Mouse (Mus musculus) liver, embryonic 14.5 days (tissue): ENCODE results near the gene Stk26. TPM values are rescaled to one million over a fixed set of nuclear protein-coding genes. Genes with fewer than 3 reads are reported as not detected.

Experiments
- ATAC-seq: fragments of 200-750 bp; cut with Nextera tagmentation; 2 replicates; pipeline ENCODE4 v1.8.0; 2017; ENCODE audit warnings: moderate number of reproducible peaks, mild to moderate bottlenecking, moderate library complexity; ENCODE audit not compliant: insufficient read depth
- DNase-seq, 3 experiments: peaks; one replicate each; pipeline ENCODE4 v3.0.0-alpha.2; 2012 to 2013; ENCODE audit warnings: low read depth in 3 of 3, low spot score in 3 of 3
- H3K27ac ChIP-seq: fragments of 300-500 bp; sonication (generic); 2 replicates; pipeline ENCODE4 v1.5.1; 2014; ENCODE audit warnings: moderate library complexity, mild to moderate bottlenecking, control low read depth, inconsistent platforms
- H3K27me3 ChIP-seq: fragments of 300-500 bp; sonication (generic); 2 replicates; pipeline ENCODE4 v1.6.1; 2014; ENCODE audit warnings: mild to moderate bottlenecking, low read length, moderate library complexity; ENCODE audit not compliant: control insufficient read depth, insufficient read depth
- H3K36me3 ChIP-seq: fragments of 300-500 bp; sonication (generic); replicated peaks from 2 replicates; pipeline ENCODE4 v1.6.1; 2014; ENCODE audit warnings: low read depth; ENCODE audit not compliant: control insufficient read depth, insufficient read depth
- H3K4me1 ChIP-seq, 2 experiments: fragments of 200-500 bp in 1 of 2; fragments of 300-500 bp in 1 of 2; sonication (generic) in 1 of 2; replicated peaks; 2 replicates each; pipeline ENCODE4 v1.6.1; 2012 to 2014; ENCODE audit warnings: antibody characterized with exemption in 1 of 2, inconsistent platforms in 1 of 2, low read length in 1 of 2; ENCODE audit not compliant: control insufficient read depth in 2 of 2, insufficient read depth in 2 of 2
- H3K4me2 ChIP-seq: fragments of 300-500 bp; sonication (generic); 2 replicates; pipeline ENCODE4 v1.6.1; 2014; ENCODE audit warnings: low read depth, mild to moderate bottlenecking, control low read depth, moderate library complexity
- H3K4me3 ChIP-seq, 2 experiments: fragments of 200-500 bp in 1 of 2; fragments of 300-500 bp in 1 of 2; sonication (generic) in 1 of 2; 2 replicates each; pipeline ENCODE4 v1.5.1; 2012 to 2014; ENCODE audit warnings: low read depth in 2 of 2, low read length in 2 of 2, mild to moderate bottlenecking in 2 of 2, control low read depth in 1 of 2, inconsistent platforms in 1 of 2, moderate library complexity in 1 of 2; ENCODE audit not compliant: insufficient read depth in 1 of 2
- H3K9ac ChIP-seq: fragments of 300-500 bp; sonication (generic); replicated peaks from 2 replicates; pipeline ENCODE4 v1.6.1; 2014; ENCODE audit warnings: mild to moderate bottlenecking, control low read depth, moderate library complexity
- H3K9me3 ChIP-seq: fragments of 300-500 bp; sonication (generic); 2 replicates; pipeline ENCODE4 v1.6.1; 2016; ENCODE audit warnings: low read length, mixed read lengths; ENCODE audit not compliant: control insufficient read depth
- CTCF ChIP-seq: IDR thresholded peaks from 2 replicates; pipeline ENCODE4 v1.5.1; 2016; ENCODE audit warnings: antibody characterized with exemption, low read depth, control low read depth
- EP300 ChIP-seq: IDR thresholded peaks from 2 replicates; pipeline ENCODE4 v1.6.1; 2016; ENCODE audit warnings: antibody characterized with exemption, low read depth
- WGBS: fragments of 180-500 bp; shearing (Covaris S2); extraction: QIAGEN DNeasy Blood & Tissue Kit; methylation state at CpG from one replicate; pipeline ENCODE4 v1.1.7; 2014; ENCODE audit not compliant: insufficient replicate concordance; 5-methylcytosine and 5-hydroxymethylcytosine counted together
- polyA plus RNA-seq, 2 experiments: library from polyadenylated mRNA; depleted of rRNA in 1 of 2; stranded (reverse) in 1 of 2; unstranded in 1 of 2; fragments of >200 nt; fragmentation: Nextera tagmentation in 1 of 2; extraction: Ambion mirVana in 1 of 2; gene quantifications; 2 replicates each; pipeline versions ENCODE4 v1.2.1 to v1.2.3; 2012 to 2014

Gene Stk26
- polyA plus RNA-seq, 2 experiments = 3.3 to 5.2 TPM

DNA sequence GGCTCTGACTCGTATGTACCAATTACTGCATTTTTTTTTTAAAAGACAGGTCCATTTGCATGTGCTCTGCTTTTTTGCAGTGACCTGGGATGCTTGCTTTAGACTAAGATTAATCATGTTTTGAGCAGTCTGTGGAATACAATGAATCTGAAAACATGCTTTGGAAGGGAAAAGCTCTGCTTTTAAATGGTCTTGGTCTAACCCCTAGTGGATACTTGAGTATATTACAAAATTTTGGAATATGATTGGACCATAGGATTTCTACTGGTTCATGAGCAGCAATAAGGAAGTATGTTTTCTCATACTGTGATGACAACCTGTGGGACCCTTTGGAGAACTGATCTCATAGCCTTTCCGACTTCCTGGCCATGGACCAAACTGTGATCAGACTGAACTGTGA is 47.2 kb downstream of the Stk26 start:
- no peak for TF ChIP-seq CTCF
- no peak overlapping the region for H3K9ac ChIP-seq
- H3K9me3 ChIP-seq = no peaks in the 10 kb centered on the region
- no peaks in the 10 kb centered on the region for H3K27me3 ChIP-seq
- ATAC-seq (no peak), DNase-seq (no peak)
- no peak overlapping the region for H3K4me2 ChIP-seq
- no peaks in the 10 kb centered on the region for H3K36me3 ChIP-seq
- H3K4me3 ChIP-seq = no peak overlapping the region
- WGBS = 72% methylated on average over 2 of the region's 2 CpGs
- no peak overlapping the region for H3K27ac ChIP-seq
- H3K4me1 ChIP-seq = no peaks in the 10 kb centered on the region

DNA sequence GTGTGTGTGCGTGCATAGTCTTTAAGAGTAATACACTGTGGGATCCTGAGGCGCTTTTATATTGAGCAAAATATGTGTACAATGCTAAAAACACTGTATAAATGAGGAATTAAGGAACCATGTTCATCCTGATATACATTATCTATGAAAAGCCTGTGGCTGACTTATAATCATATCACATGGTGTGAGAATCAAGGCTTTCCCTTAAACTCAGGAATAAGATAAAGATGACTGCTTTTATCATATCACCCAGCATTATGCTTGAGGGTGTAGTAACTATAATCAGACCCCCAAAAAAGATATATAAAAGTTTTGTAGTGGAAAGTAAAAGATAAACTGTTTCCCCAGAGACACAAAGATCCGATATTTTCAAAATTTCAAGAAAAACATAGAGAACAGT is 62.6 kb downstream of the Stk26 start:
- no peak overlapping the region for H3K27ac ChIP-seq
- no peaks in the 10 kb centered on the region for H3K4me1 ChIP-seq
- H3K9ac ChIP-seq = no peak overlapping the region
- H3K9me3 ChIP-seq = no peaks in the 10 kb centered on the region
- H3K4me2 ChIP-seq = no peak overlapping the region
- no peaks in the 10 kb centered on the region for H3K27me3 ChIP-seq
- no peak for ATAC-seq
- TF ChIP-seq CTCF (no peak), EP300 (no peak)
- 58% methylated on average over 3 of the region's 3 CpGs for WGBS
- no peaks in the 10 kb centered on the region for H3K36me3 ChIP-seq
- no peak for DNase-seq
- H3K4me3 ChIP-seq = no peak overlapping the region

DNA sequence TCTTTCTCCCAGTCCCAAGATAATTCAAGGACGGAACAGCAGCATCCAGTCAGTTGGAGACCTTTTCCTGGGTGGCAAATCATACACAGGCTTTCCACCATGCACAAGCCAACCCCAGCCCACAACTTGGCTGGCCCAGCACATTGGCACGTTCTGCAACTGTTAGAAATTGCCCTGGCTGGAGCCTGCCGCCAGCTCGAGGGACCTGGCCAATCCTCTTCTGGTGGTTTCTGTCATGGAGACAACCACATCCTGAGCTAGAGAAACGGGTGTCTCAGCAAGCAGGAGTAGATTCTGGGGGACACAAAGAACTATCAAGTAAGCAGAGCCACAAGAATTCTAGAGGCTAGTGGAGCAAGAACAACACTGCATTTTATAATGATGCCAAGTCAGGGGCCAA is 69.1 kb downstream of the Stk26 start:
- no peak overlapping the region for H3K9ac ChIP-seq
- no peak overlapping the region for H3K4me2 ChIP-seq
- H3K4me3 ChIP-seq = no peak overlapping the region
- H3K27me3 ChIP-seq = no peaks in the 10 kb centered on the region
- no peaks in the 10 kb centered on the region for H3K4me1 ChIP-seq
- TF ChIP-seq EP300 = no peak
- no peak for TF ChIP-seq CTCF
- DNase-seq (no peak), ATAC-seq (no peak)
- no peaks in the 10 kb centered on the region for H3K36me3 ChIP-seq
- WGBS = 42% methylated on average over 5 of the region's 5 CpGs
- H3K9me3 ChIP-seq = no peaks in the 10 kb centered on the region
- no peak overlapping the region for H3K27ac ChIP-seq

DNA sequence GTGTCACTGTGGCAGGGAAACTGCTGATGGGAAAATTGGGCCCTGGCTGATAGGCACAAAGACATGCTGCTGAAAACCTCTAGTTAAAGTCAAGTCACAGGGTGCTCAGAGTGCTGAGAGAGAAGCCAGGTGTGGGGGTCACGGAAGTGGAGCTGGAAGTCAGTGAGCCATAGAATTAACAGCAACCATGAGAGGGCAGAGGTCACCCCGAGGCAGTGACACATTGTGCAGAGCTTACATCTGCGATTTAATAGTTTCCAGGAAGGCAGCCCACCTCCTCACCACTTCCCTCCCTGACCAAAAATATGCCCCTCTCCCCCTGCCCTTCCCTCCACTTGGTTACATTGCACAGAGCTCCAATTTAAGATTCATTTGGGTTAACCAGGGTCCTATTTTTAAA is 76.5 kb downstream of the Stk26 start:
- no peaks in the 10 kb centered on the region for H3K4me1 ChIP-seq
- 40% methylated on average over 3 of the region's 3 CpGs for WGBS
- no peaks in the 10 kb centered on the region for H3K9me3 ChIP-seq
- no peak for ATAC-seq
- no peaks in the 10 kb centered on the region for H3K27me3 ChIP-seq
- TF ChIP-seq CTCF = no peak
- no peaks in the 10 kb centered on the region for H3K36me3 ChIP-seq
- no peak overlapping the region for H3K4me2 ChIP-seq
- H3K4me3 ChIP-seq = no peak overlapping the region
- H3K9ac ChIP-seq = no peak overlapping the region
- no peak for DNase-seq
- no peak overlapping the region for H3K27ac ChIP-seq

GRCm38 (mm10) chrX:50918754-50919153 is 77.9 kb downstream of the Stk26 start:
- no peaks in the 10 kb centered on the region for H3K9me3 ChIP-seq
- H3K27ac ChIP-seq = no peak overlapping the region
- no peak for DNase-seq
- H3K4me2 ChIP-seq = no peak overlapping the region
- no peaks in the 10 kb centered on the region for H3K27me3 ChIP-seq
- no peak for ATAC-seq
- H3K9ac ChIP-seq = no peak overlapping the region
- no peaks in the 10 kb centered on the region for H3K4me1 ChIP-seq
- WGBS = 29% methylated on average over 3 of the region's 3 CpGs
- TF ChIP-seq CTCF = no peak
- TF ChIP-seq EP300 = no peak
- H3K36me3 ChIP-seq = no peaks in the 10 kb centered on the region
- no peak overlapping the region for H3K4me3 ChIP-seq
